Mouse (Mus musculus): ENCODE results near the gene Dbi. TPM values are rescaled to one million over a fixed set of nuclear protein-coding genes. Genes with fewer than 3 reads are reported as not detected.
"Not testable (repeated sequence)": the region's sequence is repeated elsewhere in the genome, so short reads cannot be mapped to it uniquely, and the experiment has no call there.

Dbi gene
- polyA plus RNA-seq, 1 experiment from 2014 or later = 895 TPM

DNA sequence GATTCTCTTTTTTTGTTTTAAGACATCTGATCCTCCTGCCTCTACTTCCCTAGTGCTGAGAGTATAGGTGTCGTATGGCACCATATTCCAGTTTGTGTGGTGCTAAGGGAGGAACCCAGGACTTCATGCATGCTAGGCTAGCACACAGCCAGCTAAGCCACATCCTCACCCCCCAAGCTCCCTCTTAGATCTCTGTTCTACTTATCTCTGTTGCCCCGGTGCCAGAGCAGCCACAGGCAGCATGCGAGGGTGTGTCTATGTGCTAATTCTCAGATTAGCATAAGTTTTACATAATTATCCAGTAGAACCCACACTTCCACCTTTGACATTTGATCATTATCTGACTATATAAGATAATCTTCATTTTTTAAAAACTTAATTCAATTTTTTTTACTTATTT is 26.0 kb downstream of the Dbi start:
- Histone ChIP-seq H3K4me1 (no peaks in the 10 kb centered on the region), H3K36me3 (no peaks in the 10 kb centered on the region), H3K27ac (no peak overlapping the region), H3K4me2 (no peak overlapping the region), H3K9ac (no peak overlapping the region), H3K4me3 (replicated peaks) (no peak overlapping the region), H3K27me3 (replicated peaks) (no peaks in the 10 kb centered on the region), H3K9me3 (no peaks in the 10 kb centered on the region)
- no peak for ATAC-seq (ENCODE audit: insufficient read depth, low FRiP score, low read depth)
- 55% methylated on average over 3 of the region's 3 CpGs for WGBS

DNA sequence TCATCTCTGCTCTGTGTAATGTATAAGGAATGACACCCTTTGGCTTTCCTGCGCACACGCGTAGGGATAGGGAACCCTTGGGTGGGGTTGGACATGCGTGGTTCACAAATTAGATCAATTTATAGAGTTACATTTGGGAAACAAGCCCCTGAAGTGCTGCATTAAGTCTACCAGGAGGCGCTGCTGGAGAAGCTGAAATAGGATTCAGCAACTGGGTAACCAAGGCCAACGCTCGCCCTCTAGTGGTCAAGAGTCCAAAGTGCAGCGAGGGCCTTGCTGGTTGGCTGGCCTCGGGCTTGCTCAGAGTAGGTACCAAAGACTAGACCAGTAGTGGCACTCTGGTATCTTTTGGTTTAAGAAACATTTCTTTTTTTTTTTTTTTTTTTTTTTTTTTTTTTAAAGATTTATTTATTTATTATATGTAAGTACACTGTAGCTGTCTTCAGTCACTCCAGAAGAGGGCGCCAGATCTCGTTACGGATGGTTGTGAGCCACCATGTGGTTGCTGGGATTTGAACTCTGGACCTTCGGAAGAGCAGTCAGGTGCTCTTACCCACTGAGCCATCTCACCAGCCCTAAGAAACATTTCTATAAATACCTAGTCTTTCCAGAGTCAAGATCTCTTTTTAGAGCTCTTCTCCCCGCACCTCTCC is 27.3 kb downstream of the Dbi start:
- H3K9ac ChIP-seq; H3K9me3 ChIP-seq; H3K4me2 ChIP-seq; ATAC-seq (ENCODE audit: insufficient read depth, low FRiP score, low read depth); H3K36me3 ChIP-seq; H3K27ac ChIP-seq; H3K4me3 ChIP-seq (replicated peaks); H3K4me1 ChIP-seq; H3K27me3 ChIP-seq (replicated peaks): not testable (repeated sequence)
- WGBS = 60% methylated on average over 13 of the region's 14 CpGs

DNA sequence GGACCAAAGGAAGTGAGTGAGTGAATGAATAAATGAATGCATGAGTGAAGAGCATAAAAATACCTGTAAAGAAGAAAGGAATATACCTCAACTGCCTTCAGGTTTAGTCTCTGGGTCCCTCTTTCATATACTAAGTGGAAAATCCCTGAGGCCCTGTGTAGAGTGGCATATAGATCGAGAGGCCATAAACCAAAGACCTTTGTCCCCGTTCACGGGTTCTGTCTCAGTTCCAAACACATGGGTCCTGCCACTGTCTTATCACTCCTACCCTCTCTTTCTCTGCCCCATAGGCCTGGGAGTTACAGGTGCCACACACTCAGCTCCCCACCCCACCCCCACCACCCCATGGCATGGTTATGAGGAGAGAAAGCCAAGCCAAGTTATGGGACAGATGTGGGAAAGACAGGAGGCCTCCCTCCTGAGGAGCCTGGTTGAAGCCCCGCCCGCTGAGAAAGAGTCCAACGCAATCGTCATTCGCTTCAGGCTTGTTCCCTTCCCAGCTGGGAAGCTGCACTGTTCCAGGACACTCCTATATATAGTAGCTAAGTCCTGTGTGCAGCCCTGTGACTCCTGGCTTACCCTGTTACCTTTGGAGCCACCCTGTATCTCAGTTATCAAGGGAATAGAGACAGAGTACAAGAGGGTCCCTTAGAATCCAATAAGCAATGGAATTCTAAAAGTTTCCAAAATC is 29.9 kb downstream of the Dbi start:
- ATAC-seq (ENCODE audit: insufficient read depth, low FRiP score, low read depth) = 0 out of 2 replicates have a peak, but pooled peaks have one; percentile 4
- no peaks in the 10 kb centered on the region for H3K4me1 ChIP-seq
- H3K27me3 ChIP-seq (replicated peaks) = no peaks in the 10 kb centered on the region
- 84% methylated on average over 8 of the region's 8 CpGs for WGBS
- H3K4me2 ChIP-seq = no peak overlapping the region
- no peak overlapping the region for H3K9ac ChIP-seq
- no peaks in the 10 kb centered on the region for H3K9me3 ChIP-seq
- no peaks in the 10 kb centered on the region for H3K36me3 ChIP-seq
- H3K4me3 ChIP-seq (replicated peaks) = no peak overlapping the region
- H3K27ac ChIP-seq = no peak overlapping the region

DNA sequence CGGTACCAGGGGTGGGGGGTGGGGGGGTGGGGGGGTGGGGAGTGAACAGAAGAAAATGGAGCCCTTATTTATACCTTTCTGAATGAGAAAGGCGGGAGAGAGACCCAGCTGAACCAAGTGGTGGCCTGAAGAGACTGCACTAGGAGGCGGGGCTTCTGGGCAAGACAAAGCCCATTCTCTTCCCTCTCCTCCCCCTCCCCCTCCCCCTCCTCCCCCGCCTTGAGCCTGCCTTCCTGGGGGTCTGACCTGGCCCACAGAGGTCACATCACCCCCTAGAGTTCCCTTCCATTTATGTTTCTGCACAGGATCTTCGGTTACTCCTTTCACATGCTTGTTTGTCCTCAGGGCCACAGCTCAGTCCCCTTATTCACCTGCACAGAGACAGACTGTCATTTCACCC is 31.7 kb downstream of the Dbi start:
- no peak overlapping the region for H3K4me3 ChIP-seq (replicated peaks)
- H3K9me3 ChIP-seq = no peaks in the 10 kb centered on the region
- no peak overlapping the region for H3K9ac ChIP-seq
- H3K36me3 ChIP-seq = no peaks in the 10 kb centered on the region
- no peak overlapping the region for H3K4me2 ChIP-seq
- 15% methylated on average over 4 of the region's 5 CpGs for WGBS
- H3K27me3 ChIP-seq (replicated peaks) = no peaks in the 10 kb centered on the region
- H3K27ac ChIP-seq = no peak overlapping the region
- no peak for ATAC-seq (ENCODE audit: insufficient read depth, low FRiP score, low read depth)
- no peaks in the 10 kb centered on the region for H3K4me1 ChIP-seq

DNA sequence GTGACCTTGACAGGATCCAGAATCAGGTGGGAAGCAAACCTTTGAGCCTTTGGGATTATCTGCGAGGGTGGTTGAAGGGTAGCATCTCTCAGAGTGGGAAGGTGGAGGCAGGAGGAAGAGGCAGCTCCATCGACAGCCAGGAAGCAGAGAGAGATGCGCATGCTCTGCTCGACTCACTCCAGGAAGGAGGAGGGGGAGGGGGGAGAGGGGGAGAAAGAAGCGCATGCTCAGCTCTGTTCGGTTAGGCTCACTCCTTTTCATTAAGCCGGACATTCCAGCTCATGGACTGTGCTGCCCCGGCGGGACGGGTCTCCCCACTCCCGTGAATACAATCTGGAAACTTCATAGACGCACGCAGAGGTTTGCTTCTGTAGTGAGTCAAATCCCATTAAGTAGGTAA is 34.2 kb downstream of the Dbi start:
- H3K36me3 ChIP-seq = no peaks in the 10 kb centered on the region
- no peak overlapping the region for H3K9ac ChIP-seq
- H3K9me3 ChIP-seq = no peaks in the 10 kb centered on the region
- no peaks in the 10 kb centered on the region for H3K27me3 ChIP-seq (replicated peaks)
- 59% methylated on average over 13 of the region's 13 CpGs for WGBS
- H3K4me2 ChIP-seq = no peak overlapping the region
- H3K4me3 ChIP-seq (replicated peaks) = no peak overlapping the region
- no peak for ATAC-seq (ENCODE audit: insufficient read depth, low FRiP score, low read depth)
- no peak overlapping the region for H3K27ac ChIP-seq
- H3K4me1 ChIP-seq = no peaks in the 10 kb centered on the region

DNA sequence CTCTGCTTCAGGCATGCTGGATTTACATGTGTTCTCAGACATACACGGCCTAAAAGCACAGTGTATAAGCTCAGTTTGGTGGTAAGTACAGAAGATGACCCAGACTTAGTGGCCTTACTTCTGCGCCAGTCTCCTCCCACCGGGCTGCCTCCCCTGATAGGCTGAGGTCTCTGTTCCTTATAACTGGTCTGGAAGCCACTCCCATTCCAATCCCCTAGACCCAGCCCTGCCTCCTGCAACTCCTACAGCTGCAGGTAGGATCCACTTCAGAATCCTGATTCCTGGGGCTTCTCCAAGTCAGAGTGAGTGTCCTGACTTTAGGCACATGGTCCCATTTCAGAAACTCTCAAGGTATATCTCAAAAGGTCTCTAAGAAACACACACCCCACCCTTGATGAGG is 35.2 kb downstream of the Dbi start:
- ATAC-seq (ENCODE audit: insufficient read depth, low FRiP score, low read depth) = no peak
- H3K9ac ChIP-seq = no peak overlapping the region

DNA sequence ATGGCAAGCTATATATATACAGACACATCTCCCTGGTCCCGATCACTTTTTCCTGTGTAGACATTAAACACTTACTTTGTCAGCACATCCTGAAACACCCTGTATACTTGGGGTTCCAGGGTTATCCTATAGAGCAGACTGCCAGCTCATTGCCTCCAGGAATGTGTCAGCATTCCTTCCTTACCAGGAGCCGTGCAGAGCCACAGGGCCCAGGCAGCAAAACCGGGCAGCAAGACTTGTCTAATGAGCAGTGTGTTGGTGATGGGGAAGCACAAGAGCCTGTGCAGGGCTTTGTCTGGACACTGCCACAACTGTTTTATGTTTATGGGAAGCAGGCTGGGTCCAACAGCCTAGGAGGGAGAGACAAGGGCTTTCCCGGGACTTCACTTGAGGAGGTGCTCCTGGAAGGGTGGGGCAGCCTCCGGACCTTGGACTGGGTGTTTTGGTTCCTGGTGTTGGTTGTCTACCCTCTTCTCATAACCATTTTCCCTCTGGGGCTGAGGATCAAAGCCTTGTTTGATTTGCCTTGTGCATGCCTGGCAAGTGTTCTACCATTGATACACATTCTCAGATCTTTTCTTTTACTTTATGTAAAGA is 36.9 kb downstream of the Dbi start:
- H3K4me1 ChIP-seq = no peaks in the 10 kb centered on the region
- no peaks in the 10 kb centered on the region for H3K36me3 ChIP-seq
- H3K4me3 ChIP-seq (replicated peaks) = no peak overlapping the region
- ATAC-seq (ENCODE audit: insufficient read depth, low FRiP score, low read depth) = no peak
- H3K9me3 ChIP-seq = no peaks in the 10 kb centered on the region
- 45% methylated on average over 5 of the region's 5 CpGs for WGBS
- no peak overlapping the region for H3K9ac ChIP-seq
- H3K27me3 ChIP-seq (replicated peaks) = no peaks in the 10 kb centered on the region
- H3K4me2 ChIP-seq = no peak overlapping the region
- H3K27ac ChIP-seq = peak overlapping the region; percentile 41; the same call in 1 of the 2 replicates

More for the DNA sequence above, 35.2 kb downstream of the Dbi start:
- Histone ChIP-seq H3K4me1 (no peaks in the 10 kb centered on the region), H3K27me3 (replicated peaks) (no peaks in the 10 kb centered on the region), H3K27ac (no peak overlapping the region), H3K36me3 (no peaks in the 10 kb centered on the region), H3K4me2 (no peak overlapping the region), H3K9me3 (no peaks in the 10 kb centered on the region), H3K4me3 (replicated peaks) (no peak overlapping the region)
- WGBS = 63% methylated on average over 3 of the region's 3 CpGs

DNA sequence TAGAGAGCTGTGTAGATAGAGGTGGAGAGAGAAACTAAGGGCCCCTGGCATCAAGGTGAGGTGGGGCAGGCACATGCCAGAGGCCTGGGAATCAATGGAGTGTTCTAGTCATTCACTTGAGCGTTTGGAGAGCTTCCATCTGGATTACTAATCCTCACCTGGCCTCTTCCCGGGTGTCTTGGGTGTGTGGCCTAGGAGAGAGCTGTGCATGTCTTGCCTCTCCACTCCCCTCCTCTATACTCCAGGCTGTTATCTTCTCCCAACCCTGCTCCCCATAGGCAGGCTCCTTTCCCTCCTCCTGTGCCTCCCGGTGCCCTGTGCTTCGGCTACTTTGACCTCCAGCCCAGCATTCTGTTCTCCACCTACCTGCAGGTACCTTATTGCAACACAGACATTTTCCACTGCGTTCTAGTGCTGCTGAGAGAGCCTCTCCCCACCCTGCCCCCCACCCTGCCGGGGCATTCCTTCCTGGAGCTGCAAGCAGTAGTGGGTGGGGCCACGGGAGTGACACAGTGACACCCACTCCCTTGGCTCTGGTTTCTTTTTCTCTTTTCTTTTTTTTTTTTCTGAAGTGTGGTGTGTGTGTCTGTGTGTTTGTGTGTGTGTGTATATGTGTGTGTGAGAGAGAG is 37.8 kb downstream of the Dbi start:
- H3K36me3 ChIP-seq = no peaks in the 10 kb centered on the region
- WGBS = 19% methylated on average over 7 of the region's 7 CpGs
- H3K4me3 ChIP-seq (replicated peaks) = no peak overlapping the region
- H3K9me3 ChIP-seq = no peaks in the 10 kb centered on the region
- no peak overlapping the region for H3K9ac ChIP-seq
- no peak overlapping the region; the same call in 1 of the 2 replicates for H3K27ac ChIP-seq
- 0 out of 2 replicates have a peak overlapping the region, but pooled peaks have one; percentile 16 for H3K4me2 ChIP-seq
- H3K4me1 ChIP-seq = no peaks in the 10 kb centered on the region
- ATAC-seq (ENCODE audit: insufficient read depth, low FRiP score, low read depth) = peak; percentile 74
- H3K27me3 ChIP-seq (replicated peaks) = no peaks in the 10 kb centered on the region

DNA sequence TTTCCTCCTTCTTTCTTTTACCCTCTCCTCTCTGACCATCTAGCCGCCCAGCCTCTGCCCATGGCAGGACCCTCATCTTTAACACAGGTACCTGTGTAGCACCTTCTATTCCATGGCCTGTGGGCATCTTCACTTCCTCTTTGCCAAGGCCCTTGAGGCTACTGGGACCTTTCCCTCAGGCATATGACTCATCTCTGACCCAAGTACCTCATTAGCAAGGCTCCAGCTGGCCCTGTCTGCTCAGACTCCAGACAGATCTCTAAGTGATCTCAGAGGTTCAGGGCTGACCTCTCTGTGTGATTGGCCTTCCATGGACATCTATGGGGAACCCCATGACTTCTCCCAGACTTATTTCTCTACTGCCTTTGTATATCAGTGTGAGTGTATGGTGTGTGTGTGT is 40.2 kb downstream of the Dbi start:
- Histone ChIP-seq H3K9me3 (no peaks in the 10 kb centered on the region), H3K27ac (no peak overlapping the region), H3K4me1 (no peaks in the 10 kb centered on the region), H3K4me3 (replicated peaks) (no peak overlapping the region), H3K9ac (no peak overlapping the region), H3K27me3 (replicated peaks) (no peaks in the 10 kb centered on the region), H3K4me2 (no peak overlapping the region), H3K36me3 (no peaks in the 10 kb centered on the region)
- ATAC-seq (ENCODE audit: insufficient read depth, low FRiP score, low read depth) = no peak
- WGBS = 84% methylated on average over 1 of the region's 1 CpGs

DNA sequence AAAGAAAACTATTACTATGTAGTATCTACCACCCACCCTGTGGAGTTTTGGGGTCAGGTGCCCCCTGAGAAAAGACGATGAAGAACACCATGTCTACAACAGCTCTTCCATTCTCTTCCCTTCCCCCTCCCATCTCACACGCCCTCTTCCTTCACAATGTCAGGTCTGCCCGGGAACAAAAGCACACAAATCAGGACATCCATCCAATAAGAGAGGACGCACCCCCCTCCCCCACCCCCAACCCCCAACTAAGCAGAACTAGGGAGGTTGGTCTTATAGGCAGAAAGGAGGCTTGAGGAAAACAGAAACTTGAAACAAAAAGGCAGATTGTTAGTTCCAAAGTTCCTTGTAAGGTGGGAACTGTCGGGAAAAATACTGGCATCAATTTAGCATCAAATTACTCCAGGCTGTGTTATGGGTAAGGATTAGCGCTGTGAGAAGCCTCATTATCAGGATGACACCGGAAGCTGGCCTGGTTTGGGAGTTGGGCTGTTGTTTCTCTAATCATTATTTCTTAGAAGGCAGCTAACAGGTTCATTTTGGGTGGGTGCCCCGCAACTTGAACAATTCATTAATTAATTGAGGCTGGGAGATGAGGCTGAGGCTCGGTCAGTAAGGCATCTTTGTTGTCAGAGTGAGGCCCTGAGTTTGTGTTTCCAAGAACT is 43.0 kb downstream of the Dbi start:
- Histone ChIP-seq H3K36me3 (no peaks in the 10 kb centered on the region), H3K27ac (no peak overlapping the region), H3K4me2 (no peak overlapping the region), H3K27me3 (replicated peaks) (0 out of 2 replicates have a peak, but pooled peaks cover 3% of the 10 kb centered on the region), H3K9me3 (no peaks in the 10 kb centered on the region), H3K4me1 (0 out of 2 replicates have a peak, but pooled peaks cover 15% of the 10 kb centered on the region), H3K4me3 (replicated peaks) (no peak overlapping the region), H3K9ac (no peak overlapping the region)
- WGBS = 33% methylated on average over 9 of the region's 9 CpGs
- no peak for ATAC-seq (ENCODE audit: insufficient read depth, low FRiP score, low read depth)

DNA sequence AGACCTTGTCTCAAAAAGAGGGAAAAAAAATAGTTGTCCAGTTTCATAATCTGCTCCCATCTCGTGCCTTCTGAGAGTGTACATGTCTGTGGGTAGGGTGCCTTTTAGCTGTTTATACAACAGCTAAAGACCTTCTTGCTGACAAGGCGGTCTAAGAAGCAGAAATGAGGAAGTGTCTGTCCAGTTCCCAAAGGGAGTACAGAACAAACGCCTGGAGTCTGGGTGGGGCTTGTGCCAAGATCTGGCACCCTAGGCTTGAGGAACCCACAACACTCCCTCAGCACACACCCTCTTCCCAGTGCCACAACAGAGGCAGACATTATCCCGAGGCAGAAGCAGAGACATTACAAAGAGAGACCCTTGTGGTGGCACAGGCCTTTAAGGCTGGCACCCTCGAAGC is 45.4 kb downstream of the Dbi start:
- H3K4me1 ChIP-seq = 0 out of 2 replicates have a peak, but pooled peaks cover 16% of the 10 kb centered on the region
- ATAC-seq (ENCODE audit: insufficient read depth, low FRiP score, low read depth) = no peak
- no peaks in the 10 kb centered on the region for H3K36me3 ChIP-seq
- 0 out of 2 replicates have a peak, but pooled peaks cover 3% of the 10 kb centered on the region for H3K27me3 ChIP-seq (replicated peaks)
- no peak overlapping the region for H3K4me3 ChIP-seq (replicated peaks)
- H3K9ac ChIP-seq = no peak overlapping the region
- no peak overlapping the region for H3K27ac ChIP-seq
- WGBS = 63% methylated on average over 5 of the region's 5 CpGs
- H3K4me2 ChIP-seq = no peak overlapping the region
- H3K9me3 ChIP-seq = no peaks in the 10 kb centered on the region
